Mouse (Mus musculus) gastrocnemius, adult 2 months (tissue): ENCODE results near the gene Zeb2. TPM values are rescaled to one million over a fixed set of nuclear protein-coding genes. Genes with fewer than 3 reads are reported as not detected.
"Not testable (repeated sequence)": the region's sequence is repeated elsewhere in the genome, so short reads cannot be mapped to it uniquely, and the experiment has no call there.

ENCODE experiments used
- DNase-seq: peaks from one replicate; pipeline ENCODE4 v3.0.0; 2022
- H3K27ac ChIP-seq: fragments of 200-600 bp; 2 replicates; pipeline ENCODE4 v1.8.1; 2022; ENCODE audit warnings: mild to moderate bottlenecking
- H3K4me3 ChIP-seq: fragments of 200-600 bp; 2 replicates; pipeline ENCODE4 v1.8.1; 2022; ENCODE audit warnings: mild to moderate bottlenecking, moderate library complexity
- CTCF ChIP-seq: fragments of 200-600 bp; IDR thresholded peaks from 2 replicates; pipeline ENCODE4 v1.8.1; 2022; ENCODE audit warnings: antibody characterized with exemption, mild to moderate bottlenecking, moderate library complexity
- intact Hi-C: fragments of 180-260 bp; cut with DNase I; formaldehyde crosslinking; loops from one replicate; pipeline ENCODE4 v1.15.1; 2025
- total RNA-seq, 2 experiments: library from RNA; stranded (reverse); gene quantifications; 2 replicates each; pipeline ENCODE4 v1.2.3; 2021

The Zeb2 gene
- total RNA-seq, 2 experiments from 2014 or later = 31.3 to 41.6 TPM

DNA sequence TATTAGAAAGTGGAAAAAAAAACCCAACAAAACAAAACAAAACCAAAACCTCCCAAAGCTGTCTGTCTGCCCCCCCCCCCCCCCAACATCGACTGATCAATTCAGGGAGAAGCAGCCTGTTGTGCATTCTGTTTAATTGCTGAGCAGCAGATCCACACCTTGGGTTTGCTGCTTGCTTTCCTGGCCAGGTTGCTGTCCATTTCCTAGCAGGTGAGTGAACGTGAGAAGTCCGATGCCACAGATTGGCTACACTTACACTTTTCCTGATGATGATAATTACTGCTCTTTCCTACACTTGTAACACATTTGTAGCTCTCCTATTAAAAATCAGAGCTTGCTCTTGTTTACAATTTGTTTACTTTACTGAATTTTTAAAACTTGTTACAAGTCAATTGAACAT lies 926 bp upstream of the Zeb2 start:
- TF ChIP-seq CTCF = no peak
- DNase-seq = no peak
- intact Hi-C loops = loop anchor here (5.0 to 10.0 kb wide), 3 partner anchors 164 to 1324 kb away; no protein-coding TSS in a partner anchor
- H3K4me3 ChIP-seq = peak overlapping the region; percentile 93
- H3K27ac ChIP-seq = peak overlapping the region; percentile 99

DNA sequence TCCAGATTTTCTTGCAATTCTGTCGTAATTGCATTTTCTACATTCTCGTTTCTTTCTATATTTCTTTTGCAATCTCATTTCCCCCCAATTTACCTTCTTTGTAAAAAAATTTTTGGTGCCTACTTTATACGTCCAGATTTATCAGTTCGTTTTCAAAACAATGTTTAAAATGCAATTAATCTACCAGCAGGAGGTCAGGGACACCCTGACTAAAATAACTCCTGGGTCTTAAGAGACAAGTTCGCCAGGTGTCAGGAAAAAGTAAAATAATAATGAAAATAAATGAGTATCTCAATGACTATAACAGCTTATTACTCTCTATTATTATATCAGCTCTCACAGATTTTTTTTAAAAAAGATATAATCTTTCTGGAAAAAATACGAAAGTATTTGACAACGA lies 397 bp upstream of the Zeb2 start:
- H3K4me3 ChIP-seq = peak overlapping the region; percentile 93
- TF ChIP-seq CTCF = no peak
- DNase-seq = no peak
- peak overlapping the region; percentile 99 for H3K27ac ChIP-seq
- intact Hi-C loops = loop anchor here (5.0 to 10.0 kb wide), 3 partner anchors 165 to 1325 kb away; no protein-coding TSS in a partner anchor

DNA sequence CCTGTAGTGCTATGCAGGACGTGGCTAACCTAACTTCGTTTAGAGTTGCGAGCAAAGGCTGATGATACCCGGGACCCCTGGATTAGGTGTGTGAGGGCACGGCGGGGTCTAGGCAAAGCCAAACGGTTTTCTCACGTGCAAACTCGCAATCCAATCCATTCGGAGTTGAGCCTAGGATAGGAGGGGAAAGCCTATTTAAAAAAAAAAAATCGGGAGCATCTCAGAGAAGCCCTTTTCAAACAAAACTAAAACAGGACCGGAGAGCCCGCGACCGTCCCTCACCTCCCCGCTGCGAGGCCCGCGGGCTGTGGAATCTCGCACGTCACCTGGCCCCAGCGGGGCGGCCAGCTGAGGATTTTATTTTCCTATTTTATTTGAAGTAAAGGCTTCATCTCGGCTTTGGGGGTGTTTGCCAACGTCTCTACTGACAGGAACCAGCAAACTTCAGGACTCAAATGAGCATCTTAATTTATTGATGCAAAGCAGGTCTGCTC lies 617 bp downstream of the Zeb2 start:
- intact Hi-C loops = loop anchor here (5.0 to 10.0 kb wide), 3 partner anchors 166 to 1326 kb away; no protein-coding TSS in a partner anchor
- Histone ChIP-seq H3K4me3 (peak overlapping the region; percentile 93), H3K27ac (peak overlapping the region; percentile 99)
- TF ChIP-seq CTCF = no peak
- DNase-seq = peak; percentile 70

DNA sequence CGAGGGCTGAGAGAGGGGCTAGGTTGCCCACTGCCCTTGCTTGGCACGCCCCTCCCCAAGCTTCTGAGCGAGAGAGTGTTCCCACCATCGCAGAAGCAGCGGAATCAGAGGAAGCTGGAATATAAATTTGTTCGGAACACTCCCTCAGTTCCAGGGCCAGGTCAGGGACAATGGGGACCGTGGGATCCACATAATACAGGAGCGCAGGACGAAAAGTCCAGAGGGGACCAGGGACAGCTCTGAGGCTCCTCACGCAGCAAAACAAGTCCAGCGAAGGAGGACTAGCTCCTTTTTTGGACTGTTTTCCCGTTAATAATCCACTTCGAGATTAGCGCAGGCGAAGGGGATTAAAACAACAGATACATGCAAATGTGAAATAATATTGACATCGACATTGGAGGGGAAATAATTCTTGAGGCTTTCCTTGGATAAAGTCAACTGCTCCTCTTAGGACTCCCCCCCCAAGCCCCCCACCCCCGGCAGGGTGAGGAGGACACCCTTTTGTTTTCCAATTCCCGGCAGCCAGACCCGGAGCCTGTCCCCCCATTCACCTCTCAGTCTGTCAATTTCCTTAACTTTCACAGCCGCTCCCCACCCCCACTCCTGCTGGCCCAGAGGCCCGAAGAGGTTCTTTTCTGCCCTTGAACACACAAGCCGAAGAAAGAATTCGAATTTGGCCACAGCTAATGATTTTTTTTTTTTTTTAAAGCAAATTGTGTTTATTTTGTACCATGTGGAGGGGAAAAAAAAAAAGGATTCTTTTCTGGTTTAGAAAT lies 1.3 kb downstream of the Zeb2 start:
- peak; percentile 80 for DNase-seq
- Histone ChIP-seq H3K4me3 (peak overlapping the region; percentile 93), H3K27ac (peak overlapping the region; percentile 99)
- intact Hi-C loops = loop anchor here (5.0 to 10.0 kb wide), 3 partner anchors 166 to 1326 kb away; no protein-coding TSS in a partner anchor
- TF ChIP-seq CTCF = no peak

DNA sequence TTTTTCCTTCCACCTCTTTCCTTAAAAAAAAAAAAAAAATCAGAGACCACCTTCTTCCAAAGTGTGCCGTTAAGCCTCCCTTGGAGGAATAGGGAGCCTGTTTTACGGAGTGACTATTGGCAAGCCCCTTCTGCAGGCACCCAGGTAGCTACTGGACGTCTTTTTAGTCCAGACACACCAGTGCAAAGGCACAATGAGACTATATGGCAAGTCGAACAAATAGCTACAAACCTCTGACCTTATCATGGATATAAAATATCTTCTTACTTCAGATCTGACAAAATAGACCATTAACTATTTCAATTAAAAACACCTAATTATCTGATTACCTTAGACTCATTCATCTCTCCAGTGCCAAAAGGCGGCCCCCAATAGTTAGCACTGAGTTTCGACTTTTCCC lies 2.0 kb downstream of the Zeb2 start:
- no peak for TF ChIP-seq CTCF
- Histone ChIP-seq H3K27ac (peak overlapping the region; percentile 99), H3K4me3 (peak overlapping the region; percentile 93)
- no peak for DNase-seq
- intact Hi-C loops = loop anchor here (5.0 to 10.0 kb wide), 3 partner anchors 167 to 1327 kb away; no protein-coding TSS in a partner anchor

DNA sequence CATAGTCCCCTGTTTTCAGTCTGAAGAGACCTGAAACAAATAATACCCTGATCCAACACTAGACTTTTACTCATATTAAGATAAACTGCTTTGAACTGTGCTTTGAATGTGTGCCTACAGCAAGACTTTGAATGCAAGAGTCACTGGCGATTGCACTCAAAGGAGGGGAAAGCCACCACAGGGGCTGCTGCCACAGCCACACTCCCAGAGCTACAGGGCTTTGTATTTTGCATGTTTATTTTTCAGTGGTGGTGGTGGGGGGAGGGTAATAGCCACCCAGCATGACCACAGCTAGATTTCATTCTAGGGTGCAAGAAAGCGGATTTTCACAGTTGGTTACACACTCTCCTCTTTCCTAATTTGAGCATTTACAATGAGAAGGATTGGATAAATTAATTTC lies 2.6 kb downstream of the Zeb2 start:
- DNase-seq = peak; percentile 39
- peak overlapping the region; percentile 99 for H3K27ac ChIP-seq
- intact Hi-C loops = loop anchor here (10.0 kb wide), 1 partner anchor 560 kb away; no protein-coding TSS in a partner anchor
- peak overlapping the region; percentile 93 for H3K4me3 ChIP-seq
- no peak for TF ChIP-seq CTCF

DNA sequence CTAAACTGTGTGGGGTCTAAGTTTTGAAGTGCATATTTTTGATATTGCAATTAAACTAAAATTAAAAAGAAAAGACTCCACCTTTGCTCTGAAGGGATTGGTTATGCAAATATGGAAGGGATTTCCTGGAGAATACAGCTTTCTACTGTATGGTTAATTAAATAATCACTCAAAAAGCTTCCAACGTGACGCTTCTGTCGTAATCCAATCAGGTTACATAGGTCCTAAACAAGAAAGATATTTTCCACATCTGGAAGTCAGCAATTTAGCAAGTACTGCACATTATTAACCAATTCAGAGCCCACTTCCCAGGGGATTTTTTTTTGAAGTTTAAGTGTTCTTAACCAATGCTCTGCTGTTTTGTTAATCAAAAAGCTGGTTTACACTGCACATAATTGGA lies 3.3 kb downstream of the Zeb2 start:
- intact Hi-C loops = loop anchor here (10.0 kb wide), 1 partner anchor 559 kb away; no protein-coding TSS in a partner anchor
- H3K4me3 ChIP-seq = peak overlapping the region; percentile 93
- DNase-seq = no peak
- peak overlapping the region; percentile 99 for H3K27ac ChIP-seq
- no peak for TF ChIP-seq CTCF

DNA sequence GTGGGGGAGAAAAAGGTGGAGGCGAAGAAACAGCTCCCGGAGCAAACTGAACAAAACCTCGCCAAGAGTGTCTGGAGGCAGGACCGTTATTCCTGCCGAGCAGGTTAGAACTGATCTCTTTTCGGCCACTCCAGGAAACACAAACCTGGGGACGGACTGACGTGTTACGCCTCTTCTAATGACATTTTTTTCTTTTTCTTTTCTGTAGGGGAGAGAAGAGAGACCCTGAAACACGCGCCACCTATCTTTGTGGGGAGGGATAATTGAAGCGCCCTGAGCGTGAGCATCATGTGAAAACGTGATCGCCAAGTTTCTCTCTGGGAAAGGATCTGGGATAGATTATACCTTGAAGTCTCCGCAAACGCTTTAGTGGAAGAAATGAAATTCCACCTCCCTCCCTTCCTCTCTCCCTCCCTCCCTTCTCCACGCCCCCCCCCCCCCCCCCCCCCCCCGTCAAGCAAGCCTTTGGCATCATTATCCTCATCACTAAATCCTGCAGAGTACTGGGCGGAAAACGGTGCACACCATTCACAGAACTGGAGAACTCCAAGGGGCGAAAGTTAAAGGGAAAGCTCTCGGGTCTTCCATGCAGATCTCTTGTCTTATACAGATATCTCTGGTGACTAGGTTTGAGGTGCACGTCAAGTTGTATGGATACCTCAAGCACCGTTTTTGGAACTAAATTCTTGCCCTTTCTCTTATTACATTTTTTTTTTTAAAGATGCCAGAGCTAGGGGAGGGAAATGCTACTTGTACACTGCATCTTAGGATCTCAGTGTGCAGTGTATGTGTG lies 4.1 kb downstream of the Zeb2 start:
- intact Hi-C loops = loop anchor here (10.0 kb wide), 1 partner anchor 558 kb away; no protein-coding TSS in a partner anchor
- TF ChIP-seq CTCF = peak; percentile 70
- Histone ChIP-seq H3K27ac (peak overlapping the region; percentile 99), H3K4me3 (peak overlapping the region; percentile 93)
- peak; percentile 59 for DNase-seq

DNA sequence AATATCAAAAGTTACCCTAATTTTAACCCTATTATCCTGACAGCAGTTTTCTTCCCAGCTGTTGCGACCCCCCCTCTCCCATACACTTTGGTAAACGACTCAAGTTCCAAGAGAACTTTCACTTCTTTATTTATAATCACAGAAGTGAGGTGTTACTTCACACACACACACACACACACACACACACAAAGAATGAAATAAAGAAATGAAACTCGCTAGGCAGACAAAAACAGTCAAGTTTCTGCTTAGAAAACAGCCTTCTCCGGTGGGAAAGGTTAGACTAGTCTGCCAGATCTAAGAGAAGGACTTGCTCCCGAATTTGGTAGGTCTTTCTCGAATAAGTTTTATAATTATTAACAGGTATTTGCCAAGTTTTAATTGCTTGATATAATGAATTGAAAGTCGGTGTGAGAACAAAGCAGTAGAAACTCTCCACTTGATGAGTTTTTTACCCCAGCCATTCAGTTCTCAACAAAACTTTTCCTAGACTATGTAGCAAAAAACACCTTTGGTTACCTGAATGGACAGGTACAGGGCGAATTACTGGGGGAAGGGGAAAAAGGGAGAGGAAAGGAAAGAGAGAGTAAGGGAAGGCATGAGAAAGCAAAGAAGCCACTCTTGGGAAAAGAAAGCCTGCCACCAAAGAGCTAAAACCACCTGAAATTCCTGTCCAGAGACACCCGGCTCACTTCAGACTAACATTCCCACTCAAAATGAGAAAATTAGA lies 5.0 kb downstream of the Zeb2 start:
- TF ChIP-seq CTCF = no peak
- intact Hi-C loops = loop anchor here (10.0 kb wide), 1 partner anchor 557 kb away; no protein-coding TSS in a partner anchor
- Histone ChIP-seq H3K27ac (peak overlapping the region; percentile 99), H3K4me3 (peak overlapping the region; percentile 93)
- DNase-seq = no peak

DNA sequence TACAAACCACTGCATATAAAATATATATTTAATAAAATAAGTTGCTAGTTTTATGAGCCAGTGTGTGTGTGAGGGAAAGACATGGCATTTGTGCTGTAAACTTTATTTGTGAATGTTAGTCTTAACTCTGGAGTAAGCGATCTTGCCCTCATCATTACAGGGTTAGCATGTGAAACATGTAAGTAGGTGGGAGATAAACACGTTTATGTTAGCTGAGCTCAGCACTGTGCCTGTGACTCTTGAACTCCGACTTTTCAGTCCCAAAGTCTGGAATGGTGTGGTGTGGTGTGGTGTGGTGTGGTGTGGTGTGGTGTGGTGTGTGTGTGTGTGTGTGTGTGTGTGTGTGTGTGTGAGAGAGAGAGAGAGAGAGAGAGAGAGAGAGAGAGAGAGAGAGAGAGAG lies 5.6 kb downstream of the Zeb2 start:
- intact Hi-C loops = loop anchor here (2.0 to 10.0 kb wide), 3 partner anchors 87 to 557 kb away; partner anchors contain the start of gene Gtdc1
- Histone ChIP-seq H3K4me3 (peak overlapping the region; percentile 93), H3K27ac (peak overlapping the region; percentile 99)
- not testable (repeated sequence) for DNase-seq

DNA sequence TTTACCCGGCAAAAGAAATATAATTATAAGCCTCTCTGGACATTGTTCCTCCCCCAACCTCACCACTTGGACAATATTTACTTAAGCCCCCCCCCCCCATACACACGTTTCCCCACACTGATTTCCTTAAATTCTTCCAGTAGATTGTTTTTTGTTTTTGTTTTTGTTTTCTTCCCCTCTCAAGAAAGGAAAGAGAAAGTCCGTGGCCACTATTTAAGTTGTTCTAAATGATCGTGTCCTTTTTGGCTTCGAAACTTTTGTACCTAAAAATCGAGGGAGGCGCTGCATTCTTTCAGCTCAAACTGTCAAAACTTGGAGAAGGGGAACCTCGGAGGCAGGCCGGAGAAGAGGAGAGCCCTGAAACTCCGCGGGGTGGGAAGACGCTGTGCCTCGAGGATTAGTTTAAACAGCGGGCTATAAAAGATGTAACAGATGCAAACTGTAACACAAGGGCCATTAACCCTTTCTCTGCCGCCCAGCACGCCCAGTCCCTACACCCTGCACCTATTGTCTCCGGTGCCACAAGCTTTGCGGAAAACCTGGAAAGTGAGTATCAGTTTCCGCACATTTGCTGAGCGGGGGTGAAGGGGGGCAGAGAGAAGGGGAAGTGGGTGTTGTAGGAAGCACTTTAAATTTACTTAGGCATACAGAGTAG lies 6.3 kb downstream of the Zeb2 start:
- Histone ChIP-seq H3K27ac (peak overlapping the region; percentile 99), H3K4me3 (peak overlapping the region; percentile 93)
- intact Hi-C loops = loop anchor here (2.0 to 10.0 kb wide), 3 partner anchors 86 to 556 kb away; partner anchors contain the start of gene Gtdc1
- DNase-seq = peak; percentile 54
- TF ChIP-seq CTCF = no peak
